12 mouse cellular contexts compared by ENCODE assay signal in genomic region chr5:142800198-142800597, GRCm38 (mm10). TPM values are rescaled to one million over a fixed set of nuclear protein-coding genes. Genes with fewer than 3 reads are reported as not detected.
DNase-seq lines count a peak whose midpoint lies in the region; ATAC-seq and TF ChIP-seq lines count a peak whose summit lies in the region.
"Had no signal": no experiment of that assay in that cellular context is flagged by ENCODE, and none has a peak within 500 bp of the region (broad histone marks: within the 10 kb centered on the region; RNA-seq: fewer than 3 reads in every experiment).

No protein-coding gene starts in this region.

- 0 out of 2 replicates have a peak overlapping the region, but pooled peaks have one; percentile 21 for H3K4me2 ChIP-seq in heart, embryonic 14.5 days (ENCODE audit: low read length)
- peak overlapping the region; percentile 59 for H3K4me2 ChIP-seq in liver, embryonic 11.5 days
- H3K4me2 ChIP-seq in kidney, embryonic 14.5 days (replicated peaks; ENCODE audit: low read depth, low read length) = no peak overlapping the region
- H3K4me2 ChIP-seq: limb, embryonic 15.5 days had no signal

- ATAC-seq in heart, embryonic 14.5 days (ENCODE audit: insufficient number of reproducible peaks, insufficient read depth, low FRiP score, low read depth) = no peak
- peak; percentile 71 for ATAC-seq in liver, embryonic 11.5 days (replicated peaks; ENCODE audit: low FRiP score)
- no peak for ATAC-seq in kidney, embryonic 14.5 days (ENCODE audit: low FRiP score, low TSS enrichment)

- 0 out of 4 replicates have a peak overlapping the region, but pooled peaks of 1 of the 2 experiments have one; percentile 71 for H3K27ac ChIP-seq in heart, embryonic 14.5 days (replicated peaks in 1 of 2; ENCODE audit: control insufficient read depth in 1 of 2, insufficient read depth in 1 of 2, low read depth in 2 of 2, low read length in 2 of 2)
- peak overlapping the region; percentile 20 for H3K27ac ChIP-seq in liver, embryonic 11.5 days (ENCODE audit: low read depth, low read length)
- no peak overlapping the region for H3K27ac ChIP-seq in kidney, embryonic 14.5 days (ENCODE audit: low read depth, low read length)
- H3K27ac ChIP-seq: limb, embryonic 15.5 days had no signal

- no peak for DNase-seq in heart, adult 9 months (ENCODE audit: low spot score in 2 of 2)
- DNase-seq in ZHBTc4 (ENCODE audit: low read depth, low spot score) = peak; percentile 86
- no peak for DNase-seq in liver, embryonic 11.5 days (ENCODE audit: low spot score)
- DNase-seq in lung, postnatal 25 days (ENCODE audit: low spot score) = no peak
- no peak for DNase-seq in adrenal gland, postnatal 25 days
- DNase-seq: cerebellum, postnatal 25 days; kidney, postnatal 14 days; spleen, adult 18-20 months had no signal

- 29% methylated on average over 8 of the region's 8 CpGs for WGBS in heart, embryonic 14.5 days
- 21% methylated on average over 8 of the region's 8 CpGs for WGBS in liver, embryonic 11.5 days
- 35% methylated on average over 8 of the region's 8 CpGs for WGBS in kidney, embryonic 14.5 days

- H3K9ac ChIP-seq in heart, embryonic 14.5 days (ENCODE audit: low read length) = peak overlapping the region; percentile 41
- peak overlapping the region; percentile 47 for H3K9ac ChIP-seq in liver, embryonic 11.5 days (ENCODE audit: low read depth, low read length)
- H3K9ac ChIP-seq in kidney, embryonic 14.5 days (ENCODE audit: low read depth, low read length) = no peak overlapping the region
- H3K9ac ChIP-seq: limb, embryonic 15.5 days had no signal

- no peaks in the 10 kb centered on the region for H3K27me3 ChIP-seq in heart, embryonic 14.5 days (ENCODE audit: control insufficient read depth, insufficient read depth, low read length)
- 0 out of 2 replicates have a peak, but pooled peaks cover 4% of the 10 kb centered on the region for H3K27me3 ChIP-seq in E14TG2a.4 (ENCODE audit: insufficient read depth, low read length)
- no peaks in the 10 kb centered on the region for H3K27me3 ChIP-seq in liver, embryonic 11.5 days (replicated peaks; ENCODE audit: control insufficient read depth, insufficient read depth, low read length)
- no peaks in the 10 kb centered on the region for H3K27me3 ChIP-seq in kidney, embryonic 14.5 days (ENCODE audit: control insufficient read depth, insufficient read depth, low read length)
- H3K27me3 ChIP-seq: limb, embryonic 15.5 days had no signal

- H3K36me3 ChIP-seq in heart, embryonic 14.5 days (ENCODE audit: control insufficient read depth, insufficient read depth, low read length) = peaks cover 18% of the 10 kb centered on the region
- H3K36me3 ChIP-seq in E14TG2a.4 (ENCODE audit: insufficient read depth, low read length) = peaks cover 6% of the 10 kb centered on the region; the same call in 1 of the 2 replicates
- H3K36me3 ChIP-seq in liver, embryonic 11.5 days (ENCODE audit: control insufficient read depth, insufficient read depth, low read length) = 0 out of 2 replicates have a peak, but pooled peaks cover 2% of the 10 kb centered on the region
- H3K36me3 ChIP-seq in kidney, embryonic 14.5 days (ENCODE audit: control insufficient read depth, insufficient read depth, low read length) = no peaks in the 10 kb centered on the region; the same call in none of the 2 replicates

- H3K9me3 ChIP-seq in heart, embryonic 14.5 days (ENCODE audit: control insufficient read depth, low read length) = no peaks in the 10 kb centered on the region
- H3K9me3 ChIP-seq in E14TG2a.4 (ENCODE audit: low read length) = no peaks in the 10 kb centered on the region
- no peaks in the 10 kb centered on the region for H3K9me3 ChIP-seq in liver, embryonic 11.5 days (ENCODE audit: control insufficient read depth, low read length)
- no peaks in the 10 kb centered on the region for H3K9me3 ChIP-seq in kidney, embryonic 14.5 days (ENCODE audit: control insufficient read depth, low read length)
- H3K9me3 ChIP-seq: limb, embryonic 15.5 days had no signal

- TF ChIP-seq CTCF in E14TG2a.4 (conservative IDR thresholded peaks at IDR 0.05; ENCODE audit: low read length) = no peak

- H3K4me1 ChIP-seq in heart, embryonic 14.5 days (ENCODE audit: control insufficient read depth in 2 of 2, insufficient read depth in 2 of 2, low read length in 2 of 2) = peaks cover 44 to 76% of the 10 kb centered on the region in 2 experiments
- H3K4me1 ChIP-seq in E14TG2a.4 (replicated peaks; ENCODE audit: low read depth, low read length) = peaks cover 97% of the 10 kb centered on the region
- peaks cover 42% of the 10 kb centered on the region for H3K4me1 ChIP-seq in liver, embryonic 11.5 days (replicated peaks; ENCODE audit: control insufficient read depth, insufficient read depth, low read length)
- peaks cover 19% of the 10 kb centered on the region for H3K4me1 ChIP-seq in kidney, embryonic 14.5 days (ENCODE audit: control insufficient read depth, insufficient read depth, low read length)

- no peak overlapping the region for H3K4me3 ChIP-seq in heart, embryonic 14.5 days (ENCODE audit: control insufficient read depth in 1 of 2, insufficient read depth in 1 of 2, low read depth in 1 of 2, low read length in 2 of 2)
- peak overlapping the region; percentile 70 for H3K4me3 ChIP-seq in E14TG2a.4 (replicated peaks; ENCODE audit: low read length)
- H3K4me3 ChIP-seq in liver, embryonic 11.5 days (ENCODE audit: low read depth, low read length) = peak overlapping the region; percentile 17
- no peak overlapping the region for H3K4me3 ChIP-seq in kidney, embryonic 14.5 days (ENCODE audit: low read length)
- H3K4me3 ChIP-seq: limb, embryonic 15.5 days had no signal

RNA-seq across cellular contexts. Expression of gene Tnrc18, which starts 17.3 kb away (rescaled TPM):
- 28.1 and 31.0 TPM in 2 replicates for polyA plus RNA-seq in heart, embryonic 14.5 days (2014; fragmentation: Nextera tagmentation; extraction: Ambion mirVana)
- polyA plus RNA-seq in liver, embryonic 11.5 days (2014; fragmentation: Nextera tagmentation; extraction: Ambion mirVana) = 10.9 and 11.1 TPM in 2 replicates
- 32.7 and 41.1 TPM in 2 replicates for polyA plus RNA-seq in kidney, embryonic 14.5 days (2014; fragmentation: Nextera tagmentation; extraction: Ambion mirVana)
- total RNA-seq in adrenal gland, postnatal 25 days (2021) = 114 and 123 TPM in 2 replicates

Comparison
In these comparisons a context has a peak if more than half of its experiments do, and no peak if none do; other contexts are left out.
1. H3K4me3 ChIP-seq: peak in E14TG2a.4 (single experiment) and liver, embryonic 11.5 days (single experiment); none in heart, embryonic 14.5 days (0 of 2) and kidney, embryonic 14.5 days (single experiment).